Mouse (Mus musculus) olfactory bulb, adult 2 months (tissue): Measurements from ENCODE around the gene Elovl6.

Experiments
- CTCF ChIP-seq: fragments of 200-500 bp; IDR thresholded peaks from 2 replicates; pipeline ENCODE4 v1.5.1; 2012; ENCODE audit warnings: low read depth, mild to moderate bottlenecking, low read length, moderate library complexity; ENCODE audit not compliant: insufficient read depth
- POLR2A ChIP-seq: fragments of 200-500 bp; IDR thresholded peaks from 2 replicates; pipeline ENCODE4 v1.6.1; 2012; ENCODE audit warnings: mild to moderate bottlenecking, low read depth, low read length, moderate library complexity; ENCODE audit not compliant: insufficient read depth

GRCm38 (mm10) chr3:129553173-129553572, 21.0 kb downstream of the Elovl6 start:
- TF ChIP-seq CTCF: no peak
- no peak for TF ChIP-seq POLR2A
